Mouse (Mus musculus) liver, adult (tissue): ENCODE results near the gene Traf1.

Experiments used
- GATA4 ChIP-seq: IDR thresholded peaks from 2 replicates; pipeline ENCODE4 v1.6.1; 2014; ENCODE audit warnings: mild to moderate bottlenecking, low read length; ENCODE audit not compliant: insufficient replicate concordance

Gene Traf1

GRCm38 (mm10) chr2:34958582-34958981, 3.0 kb downstream of the Traf1 start:
- no peak for TF ChIP-seq GATA4

GRCm38 (mm10) chr2:34958036-34958435, 3.5 kb downstream of the Traf1 start:
- no peak for TF ChIP-seq GATA4

- no peak for TF ChIP-seq GATA4
These were observed 4.2 kb downstream of the Traf1 start for GRCm38 (mm10) chr2:34957405-34957804.

- no peak for TF ChIP-seq GATA4
These were observed 4.6 kb downstream of the Traf1 start for GRCm38 (mm10) chr2:34956941-34957340.

GRCm38 (mm10) chr2:34954344-34954743, 7.2 kb downstream of the Traf1 start:
- no peak for TF ChIP-seq GATA4

GRCm38 (mm10) chr2:34953547-34954116, 7.9 kb downstream of the Traf1 start:
- no peak for TF ChIP-seq GATA4

- TF ChIP-seq GATA4 = no peak
These were observed 8.6 kb downstream of the Traf1 start for GRCm38 (mm10) chr2:34953018-34953417.

GRCm38 (mm10) chr2:34951469-34951868, 10.1 kb downstream of the Traf1 start:
- TF ChIP-seq GATA4 = no peak

GRCm38 (mm10) chr2:34948622-34949021, 12.9 kb downstream of the Traf1 start:
- no peak for TF ChIP-seq GATA4

GRCm38 (mm10) chr2:34946046-34946445, 15.5 kb downstream of the Traf1 start:
- no peak for TF ChIP-seq GATA4

GRCm38 (mm10) chr2:34945580-34945979, 16.0 kb downstream of the Traf1 start:
- TF ChIP-seq GATA4 = no peak

- TF ChIP-seq GATA4 = no peak
These were observed 16.8 kb downstream of the Traf1 start for GRCm38 (mm10) chr2:34944761-34945160.

GRCm38 (mm10) chr2:34943556-34944120, 17.9 kb downstream of the Traf1 start:
- no peak for TF ChIP-seq GATA4

GRCm38 (mm10) chr2:34941061-34941675, 20.4 kb downstream of the Traf1 start:
- no peak for TF ChIP-seq GATA4

- TF ChIP-seq GATA4 = no peak
These were observed 21.3 kb downstream of the Traf1 start for GRCm38 (mm10) chr2:34940246-34940645.
